Comparison of ENCODE assay signal across 15 mouse cellular contexts in the genomic region with DNA sequence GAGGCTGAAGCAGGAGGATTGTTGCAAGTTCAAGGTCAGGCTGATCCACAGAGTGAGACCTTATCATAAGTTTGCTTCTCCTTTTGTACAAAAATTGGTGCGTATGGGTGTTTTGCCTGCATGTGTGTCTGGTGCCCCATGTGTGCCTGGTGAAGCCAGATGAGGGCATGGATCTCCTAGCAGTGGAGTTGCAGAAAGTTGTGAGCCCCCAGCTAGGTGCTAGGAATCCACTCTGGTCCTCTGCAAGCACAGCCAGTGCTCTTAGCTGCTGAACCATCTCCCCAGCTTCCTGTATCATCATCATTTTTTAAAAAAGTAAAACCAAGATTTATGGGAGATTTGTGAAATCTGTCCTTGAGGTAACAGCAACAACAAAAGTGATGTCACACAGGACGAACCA.
"Had no signal": no experiment of that assay in that cellular context is flagged by ENCODE, and none has a peak within 500 bp of the region (broad histone marks: within the 10 kb centered on the region; RNA-seq: fewer than 3 reads in every experiment).

No protein-coding gene starts in this region.

- H3K4me1 ChIP-seq: neural tube, embryonic 15.5 days; stomach, embryonic 15.5 days had no signal

- H3K9me3 ChIP-seq: neural tube, embryonic 15.5 days; stomach, embryonic 15.5 days had no signal

- H3K27ac ChIP-seq: neural tube, embryonic 15.5 days; stomach, embryonic 15.5 days; stomach, postnatal 0 days had no signal

- H3K4me3 ChIP-seq: neural tube, embryonic 15.5 days; stomach, embryonic 15.5 days had no signal

- H3K27me3 ChIP-seq: neural tube, embryonic 15.5 days; stomach, embryonic 15.5 days had no signal

- DNase-seq: retina, postnatal 1 day; right cerebral cortex, adult 18-20 months; right cerebral cortex, postnatal 14 days; right cerebral cortex, postnatal 25 days; right cerebral cortex, postnatal 4 days; spleen, adult 18-20 months; thymus, adult 18-20 months; thymus, adult 2 months; thymus, postnatal 14 days; thymus, postnatal 25 days; thymus, postnatal 36 days; thymus, postnatal 4 days had no signal

- H3K9ac ChIP-seq: neural tube, embryonic 15.5 days; stomach, embryonic 15.5 days had no signal

- H3K4me2 ChIP-seq: neural tube, embryonic 15.5 days; stomach, embryonic 15.5 days had no signal
